Mouse (Mus musculus) spleen, postnatal 4 days (tissue): Measurements from ENCODE around the gene Wbp2.
"Not testable (repeated sequence)": the region's sequence is repeated elsewhere in the genome, so short reads cannot be mapped to it uniquely, and the experiment has no call there.

Experiments
- DNase-seq, 2 experiments: peaks; one replicate each; pipeline ENCODE4 v3.0.0; 2022; ENCODE audit warnings: low spot score in 2 of 2

Wbp2 gene

GRCm38 (mm10) chr11:116086258-116087193 lies at the start of gene Wbp2:
Gene Wbp2, minus strand, starts transcription at chr11:116086995.
- peak; percentile 94 to 96 for DNase-seq

DNA sequence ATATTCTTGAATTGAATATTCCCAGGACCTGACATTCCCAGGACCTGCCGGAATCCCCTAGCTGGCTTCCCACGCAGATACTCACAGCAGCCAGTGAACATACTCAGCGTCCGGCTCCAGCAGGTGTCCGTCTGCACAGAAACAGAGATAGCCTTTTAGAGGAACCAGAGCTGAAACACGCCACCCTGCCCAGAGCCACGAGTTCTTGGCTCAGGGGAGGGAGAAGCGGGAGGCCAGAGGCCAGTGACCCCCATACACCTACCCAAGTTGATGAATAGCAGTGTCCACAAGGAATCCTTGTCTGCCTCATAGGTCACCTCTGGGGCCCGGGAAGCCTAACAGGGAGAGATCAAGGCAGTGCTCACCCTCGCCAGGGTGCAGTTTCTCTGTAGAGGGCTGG lies 47.4 kb upstream of the Wbp2 start:
- DNase-seq: no peak

DNA sequence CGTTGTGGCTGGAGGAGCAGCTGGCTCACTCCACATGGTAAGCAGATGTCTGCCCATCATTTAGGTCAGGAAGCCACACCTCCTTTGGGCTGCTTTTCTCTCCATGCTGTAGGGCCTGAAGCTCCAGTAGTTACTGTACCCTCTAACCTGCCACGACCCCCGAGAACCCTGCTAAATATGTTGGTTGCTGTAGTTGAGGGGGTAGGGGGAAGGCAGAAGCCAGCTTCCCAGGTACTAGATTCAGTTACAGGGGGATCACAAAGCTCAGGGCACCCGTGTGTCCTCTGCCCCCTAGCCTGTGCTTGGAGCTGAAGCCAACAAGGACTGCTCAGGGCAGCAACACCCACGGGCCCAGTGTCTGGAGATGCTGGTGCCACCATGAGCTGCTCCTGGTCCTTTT lies 46.7 kb upstream of the Wbp2 start:
- DNase-seq: no peak

DNA sequence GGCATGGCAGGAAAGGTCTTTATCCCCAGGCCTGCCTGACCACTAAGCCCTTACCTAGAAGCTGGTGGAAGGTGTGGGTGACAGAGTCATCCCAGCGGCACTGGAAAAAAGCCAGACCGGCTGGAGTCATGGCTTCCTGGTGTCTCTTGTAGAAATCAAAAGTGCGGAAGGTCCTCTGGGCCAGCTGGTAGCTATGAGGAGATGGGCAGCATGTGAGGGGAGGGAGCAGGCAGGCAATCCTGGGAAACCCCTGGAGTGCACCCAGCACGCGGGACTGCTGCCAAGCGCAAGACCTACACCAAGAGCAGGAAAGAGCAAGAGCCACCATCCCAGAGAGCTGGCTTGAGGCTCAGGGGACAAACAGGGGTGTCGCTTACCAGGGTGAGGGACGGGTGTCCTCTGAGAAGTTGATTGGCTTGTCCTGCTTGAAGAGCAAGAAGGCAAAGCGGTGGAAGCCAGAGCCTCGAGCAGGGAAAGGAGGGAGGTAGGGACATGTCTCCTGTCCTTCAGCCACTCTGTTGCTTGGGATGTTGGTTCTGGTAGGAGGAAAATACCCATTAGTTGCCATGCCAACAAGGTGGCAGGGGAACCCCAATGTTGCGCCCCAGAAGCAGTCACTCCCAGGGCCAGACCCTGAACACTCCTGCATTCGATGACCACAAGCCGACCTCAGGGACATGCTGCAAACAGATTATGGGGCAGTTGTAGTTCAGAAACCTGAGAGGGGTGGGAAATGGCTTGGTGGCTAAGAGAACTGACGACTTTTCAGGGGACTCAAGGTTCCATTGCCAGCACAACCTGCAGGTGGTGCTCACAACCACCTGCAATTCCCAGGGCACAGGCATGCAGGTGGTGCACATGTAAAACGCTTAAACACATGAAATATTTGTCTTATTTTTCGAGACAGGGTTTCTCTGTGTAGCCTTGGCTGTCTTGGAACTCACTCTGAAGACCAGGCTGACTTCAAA lies 45.9 kb upstream of the Wbp2 start:
- no peak for DNase-seq

DNA sequence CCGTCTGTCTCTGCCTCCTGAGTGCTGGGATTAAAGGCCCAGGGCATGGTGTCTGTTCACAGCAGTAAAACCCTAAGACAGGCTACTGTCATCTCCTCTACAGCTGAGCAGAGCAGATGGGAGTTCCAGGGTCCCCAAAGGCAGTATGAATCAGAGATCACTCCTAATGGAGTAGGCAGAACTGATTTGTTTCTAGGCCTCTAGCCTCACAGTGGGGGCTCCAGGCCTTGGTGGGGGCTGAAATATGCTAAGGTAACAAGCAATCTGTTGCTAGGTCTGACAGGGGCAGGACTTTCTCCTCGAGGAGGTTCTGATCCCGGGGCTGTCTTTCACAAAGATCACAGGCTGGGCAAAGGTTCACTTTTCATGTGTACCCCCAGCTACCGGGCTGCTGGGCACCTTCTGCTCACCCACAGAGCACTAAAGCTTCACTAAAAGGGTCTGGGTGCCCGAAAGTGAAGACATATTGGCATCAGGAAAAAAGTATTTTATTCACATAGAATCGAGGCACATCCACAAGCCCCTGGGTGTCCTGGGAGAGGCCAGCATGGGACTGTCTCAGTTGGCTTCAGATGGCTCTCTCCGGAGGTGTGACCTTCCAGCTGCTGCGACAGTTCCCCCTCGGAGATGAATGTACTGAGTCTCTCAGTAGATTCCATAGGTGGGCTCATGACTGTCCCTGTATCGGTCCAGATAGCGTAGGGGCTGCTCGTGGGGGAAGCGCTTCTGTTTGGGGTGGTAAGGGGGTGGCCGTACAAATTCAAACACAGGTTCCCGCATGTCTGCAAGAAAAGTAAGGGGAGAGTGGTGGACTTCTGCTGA lies 44.8 kb upstream of the Wbp2 start:
- DNase-seq: peak in 1 of 2 experiments; percentile 63

GRCm38 (mm10) chr11:116130488-116131205 lies 43.9 kb upstream of the Wbp2 start, which contains the start of gene Trim65:
Gene Trim65, minus strand, starts transcription at chr11:116131128.
- DNase-seq: peak; percentile 84 to 93

- no peak for DNase-seq
Observed at GRCm38 (mm10) chr11:116129993-116130487, 43.2 kb upstream of the Wbp2 start.

DNA sequence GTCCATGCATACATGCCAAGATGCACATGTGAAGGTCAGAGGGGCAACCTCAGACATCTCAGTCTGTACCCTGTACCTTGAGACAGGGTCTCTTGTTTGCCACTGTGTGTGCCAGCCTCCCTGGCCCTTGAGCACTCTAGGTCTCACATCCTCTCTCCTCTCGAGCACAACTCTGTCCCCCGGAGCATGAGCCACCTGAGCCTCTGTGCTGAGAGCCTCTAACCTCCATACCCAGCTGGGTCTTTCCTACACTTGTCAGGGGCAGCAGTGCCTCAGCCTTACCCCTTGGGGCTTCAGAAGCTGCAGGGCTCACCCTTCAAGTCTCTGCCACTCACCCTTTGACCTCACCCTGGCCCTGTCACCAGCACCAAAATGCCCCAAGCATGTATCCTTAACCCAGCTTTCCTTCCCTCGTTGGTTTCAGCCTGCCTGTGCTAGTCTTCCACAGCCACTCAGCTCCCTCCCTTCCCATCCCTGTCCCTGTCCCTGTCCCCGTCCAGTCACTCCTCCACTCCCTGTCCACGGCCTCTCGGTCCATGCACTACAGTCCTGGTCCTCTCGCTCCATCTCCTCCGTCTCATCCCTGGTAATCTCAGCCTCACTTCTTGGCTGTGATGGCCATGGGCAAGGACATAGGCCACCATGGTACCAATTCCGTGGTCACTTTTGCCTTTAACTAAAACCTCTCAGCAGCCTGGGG lies 42.4 kb upstream of the Wbp2 start:
- DNase-seq: no peak

DNA sequence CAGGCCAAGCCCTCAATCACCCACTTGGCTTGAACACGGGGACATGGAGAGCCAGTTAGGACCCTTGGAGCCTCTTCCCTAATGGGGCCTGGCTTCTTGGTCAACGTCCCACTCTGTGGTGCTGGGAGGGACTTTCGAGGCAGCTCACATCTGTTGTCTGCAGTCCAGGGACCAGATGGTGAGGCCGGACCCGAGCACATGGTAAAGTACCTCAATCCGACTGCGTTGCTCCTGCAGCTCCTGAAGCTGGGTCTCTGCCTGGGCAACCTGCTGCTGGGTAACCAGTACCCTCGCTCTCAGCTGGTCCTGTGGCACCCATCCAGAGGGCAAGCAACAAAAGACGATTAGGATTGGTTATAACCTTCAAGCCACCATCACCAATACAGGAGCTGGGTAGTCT lies 41.2 kb upstream of the Wbp2 start:
- no peak for DNase-seq

DNA sequence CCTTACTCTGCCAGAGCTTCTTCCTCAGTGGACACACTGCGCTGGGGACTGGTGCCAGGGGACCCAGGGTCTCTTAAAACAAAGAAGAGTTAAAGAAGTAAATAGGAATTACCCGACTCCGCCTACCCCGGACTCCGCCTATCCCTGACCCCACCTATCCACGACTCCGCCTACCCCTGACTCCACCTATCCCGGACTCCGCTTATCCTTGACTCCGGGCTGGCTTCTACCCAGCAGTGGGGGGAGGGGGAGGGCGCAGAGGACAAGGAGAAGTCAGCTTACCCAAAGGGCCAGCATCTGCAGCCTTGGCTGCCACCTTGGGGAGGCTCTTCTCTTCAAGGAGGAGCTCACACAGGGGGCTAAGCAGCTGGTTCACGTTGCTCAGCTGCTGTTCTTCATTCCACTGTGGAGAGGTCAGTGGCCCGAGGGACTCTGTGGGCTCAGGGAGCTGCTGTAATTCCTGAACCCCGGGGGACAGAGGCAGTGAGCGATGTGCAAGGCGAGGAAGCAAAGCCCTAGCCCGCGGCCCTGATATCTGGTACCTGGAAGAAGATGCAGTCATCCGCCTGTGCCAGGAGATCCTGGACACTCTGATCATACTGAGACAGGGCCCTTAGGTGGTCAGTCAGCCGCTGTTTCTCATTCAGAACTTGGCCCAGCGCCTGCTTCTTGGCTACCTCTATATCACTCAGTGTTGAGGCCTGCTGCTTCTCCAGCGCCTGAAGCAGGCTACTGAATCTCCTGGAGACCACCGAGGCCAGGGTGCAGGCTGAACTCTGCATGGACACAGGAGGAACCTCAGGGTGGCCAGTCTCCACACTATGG lies 40.6 kb upstream of the Wbp2 start, which contains the start of gene Trim47:
Trim47 (minus strand) TSS at position 55 of the 825 bp plus-strand sequence.
- DNase-seq: peak in 1 of 2 experiments; percentile 68

DNA sequence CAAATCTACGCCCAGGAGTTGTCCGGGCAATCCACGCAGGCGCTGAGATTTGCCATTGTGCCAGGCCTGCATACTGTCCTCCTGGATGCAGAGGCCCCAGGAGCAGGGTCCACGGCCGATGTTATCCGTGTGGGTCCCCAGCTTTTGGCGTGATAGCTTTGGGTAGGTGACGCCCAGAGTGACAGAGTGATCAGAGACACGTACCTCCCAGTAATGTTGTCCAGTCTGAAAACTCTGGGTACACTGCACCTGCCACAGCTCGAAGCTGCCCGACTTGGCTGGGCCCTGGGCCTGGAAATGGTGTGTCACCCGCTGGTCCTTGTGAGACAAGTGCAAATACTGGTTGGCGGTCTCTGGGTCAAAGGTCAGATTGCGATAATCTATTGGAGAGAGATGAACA lies 39.5 kb upstream of the Wbp2 start:
- DNase-seq: no peak

- DNase-seq: not testable (repeated sequence)
Observed at GRCm38 (mm10) chr11:116121731-116122245, 35.0 kb upstream of the Wbp2 start.

DNA sequence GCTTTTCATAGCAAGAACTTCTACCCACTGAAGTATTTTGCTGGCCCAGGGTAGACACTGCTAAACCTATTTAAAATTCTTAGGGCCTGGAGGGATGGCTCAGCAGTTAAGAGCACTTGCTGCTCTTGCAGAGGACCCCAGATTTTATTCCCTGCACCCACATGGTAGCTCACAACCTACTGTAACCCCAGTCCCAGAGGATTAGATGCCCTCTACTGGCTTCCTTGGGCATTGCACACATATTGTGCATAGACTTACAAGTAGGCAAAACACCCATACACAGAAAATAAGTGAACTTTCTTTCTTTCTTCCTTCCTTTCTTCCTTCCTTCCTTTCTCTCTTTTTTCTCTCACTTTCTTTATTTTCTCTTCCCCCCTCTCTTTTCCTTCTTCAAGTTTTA lies 31.0 kb upstream of the Wbp2 start:
- DNase-seq: peak in 1 of 2 experiments; percentile 70

DNA sequence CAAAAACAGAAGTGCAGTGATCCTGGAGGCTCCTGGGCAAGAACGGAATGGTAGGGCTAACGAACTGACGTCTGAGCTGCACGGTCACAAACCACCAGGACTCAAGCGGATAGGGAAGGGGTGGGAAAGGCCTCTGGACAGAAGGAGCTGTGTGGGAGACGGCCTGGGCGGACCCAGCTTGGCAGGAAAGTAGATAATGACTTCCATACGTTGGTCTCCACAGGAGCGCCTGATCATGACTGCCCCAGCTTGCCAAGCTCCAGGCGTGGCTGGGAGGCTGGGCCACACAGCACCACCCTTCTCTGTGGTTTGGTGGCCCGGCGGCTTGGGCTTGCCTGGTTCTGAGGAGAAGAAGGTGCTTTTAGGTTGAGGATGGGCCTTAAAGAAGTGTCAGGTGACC lies 30.4 kb upstream of the Wbp2 start:
- peak in 1 of 2 experiments; percentile 62 for DNase-seq

DNA sequence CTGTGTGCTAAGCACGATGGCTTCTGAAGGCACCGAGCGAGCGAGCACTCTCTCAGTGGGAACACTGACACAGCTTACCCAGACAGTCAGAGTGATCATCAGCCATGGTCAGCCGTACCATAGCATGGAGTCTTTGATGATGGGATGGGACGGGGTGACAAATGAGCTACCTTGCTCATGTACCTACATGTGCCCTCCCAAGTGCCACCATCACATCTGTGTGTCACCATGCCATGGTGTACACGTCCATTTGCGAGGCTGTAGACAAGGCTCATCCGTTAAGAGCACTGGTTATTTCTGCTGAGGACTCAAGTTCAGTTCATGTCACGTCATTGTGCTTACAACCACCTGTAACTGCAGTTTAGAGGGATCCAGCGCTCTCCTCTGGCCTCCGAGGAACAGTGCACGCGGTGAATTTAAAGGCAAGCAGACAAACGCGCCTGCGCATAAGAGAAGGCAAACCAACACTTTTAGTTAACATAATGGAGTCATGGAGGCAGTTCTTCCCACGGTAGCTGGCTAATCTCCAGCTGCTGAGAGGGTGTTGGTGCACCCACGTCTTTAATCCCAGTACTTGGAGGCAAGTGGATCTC lies 24.9 kb upstream of the Wbp2 start:
- no peak for DNase-seq

- DNase-seq: no peak
Observed at GRCm38 (mm10) chr11:116111067-116111466, 24.3 kb upstream of the Wbp2 start.

DNA sequence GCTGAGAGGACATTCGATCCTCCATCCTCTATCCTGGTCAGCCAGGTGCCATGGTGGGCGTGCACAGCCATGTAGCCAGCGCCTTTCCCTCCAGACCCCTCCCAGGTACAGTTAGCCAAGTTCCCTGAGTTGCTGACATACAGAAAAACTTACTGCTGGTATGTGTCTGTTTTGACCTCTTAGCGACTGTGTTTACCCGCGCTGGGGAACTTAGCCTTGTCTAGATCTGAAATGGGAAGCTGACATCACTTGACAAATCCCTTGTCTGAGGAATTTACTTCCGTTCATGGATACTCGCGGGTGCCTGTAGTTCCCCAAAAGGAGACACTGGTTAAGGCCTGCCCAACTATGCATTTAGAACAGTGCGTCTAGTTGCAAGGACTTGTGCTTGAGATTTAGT lies 23.7 kb upstream of the Wbp2 start:
- DNase-seq: no peak

- peak in 1 of 2 experiments; percentile 50 for DNase-seq
Observed at GRCm38 (mm10) chr11:116110131-116110530, 23.3 kb upstream of the Wbp2 start.
